Mouse (Mus musculus): ENCODE measurements around the gene Tmem179. TPM values are rescaled to one million over a fixed set of nuclear protein-coding genes. Genes with fewer than 3 reads are reported as not detected.

Tmem179 gene
- 0.38 and 1.1 TPM in 2 replicates for polyA plus RNA-seq (2012; rRNA removed)

DNA sequence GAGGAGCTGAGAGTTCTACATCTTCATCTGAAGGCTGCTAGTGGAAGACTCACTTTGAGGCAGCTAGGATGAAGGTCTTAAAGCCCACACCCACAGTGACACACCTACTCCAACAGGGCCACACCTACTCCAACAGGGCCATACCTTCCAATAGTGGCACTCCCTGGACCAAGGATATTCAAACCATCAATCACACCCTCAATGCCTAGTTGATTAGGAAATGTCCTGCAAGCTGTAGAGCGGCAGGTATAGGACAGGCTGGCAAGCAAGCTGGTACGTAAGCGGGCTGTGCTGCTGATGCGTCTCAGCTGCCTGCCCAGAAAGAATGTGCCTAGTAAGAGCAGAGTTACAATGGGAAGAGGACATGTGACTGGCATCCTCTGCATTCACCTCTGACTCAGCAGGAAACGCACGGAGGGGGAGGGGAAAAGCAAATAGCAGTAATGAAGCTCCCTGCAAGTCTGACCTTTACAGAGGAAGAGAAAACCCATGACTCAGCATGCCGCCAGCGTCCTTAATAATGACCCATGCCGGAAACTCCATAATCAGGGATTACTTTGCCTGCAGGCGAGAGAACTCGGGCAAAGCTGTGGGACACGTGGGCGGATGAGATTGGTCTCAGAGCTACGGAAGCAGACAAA, at the start of gene Tmem179:
Gene Tmem179 (minus strand): TSS at position 51 of the 641 bp plus-strand sequence.

GRCm38 (mm10) chr12:112489134-112489533, 27.4 kb downstream of the Tmem179 start, which contains the start of gene A530016L24Rik:
Gene A530016L24Rik, plus strand, starts transcription at chr12:112489448.

Other genes with a start within 250 kb of the Tmem179 start
- 0.96 and 1.2 TPM in 2 replicates for gene A530016L24Rik, start 27.3 kb downstream of the Tmem179 start, polyA plus RNA-seq (2012; rRNA removed)
- gene Inf2, start 72.0 kb upstream of the Tmem179 start, polyA plus RNA-seq (2012; rRNA removed) = 5.6 and 6.4 TPM in 2 replicates
- 7.7 and 16.7 TPM in 2 replicates for gene Adssl1, start 103.3 kb upstream of the Tmem179 start, polyA plus RNA-seq (2012; rRNA removed)
- 16.5 and 24.7 TPM in 2 replicates for gene Siva1, start 127.9 kb upstream of the Tmem179 start, polyA plus RNA-seq (2012; rRNA removed)
- gene Akt1, start 158.1 kb upstream of the Tmem179 start, polyA plus RNA-seq (2012; rRNA removed) = 108 and 117 TPM in 2 replicates
- gene Zbtb42, start 162.1 kb upstream of the Tmem179 start, polyA plus RNA-seq (2012; rRNA removed) = 19.5 and 22.8 TPM in 2 replicates
- 53.4 and 62.7 TPM in 2 replicates for gene Cep170b, start 203.7 kb upstream of the Tmem179 start, polyA plus RNA-seq (2012; rRNA removed)
- 8.0 and 11.8 TPM in 2 replicates for gene Pld4, start 243.9 kb upstream of the Tmem179 start, polyA plus RNA-seq (2012; rRNA removed)

Data from stomach, adult 2 months (tissue).